Mouse (Mus musculus) spleen, postnatal 14 days (tissue): ENCODE data around the gene Prkcg.
"Not testable (repeated sequence)": the region's sequence is repeated elsewhere in the genome, so short reads cannot be mapped to it uniquely, and the experiment has no call there.

Experiments
- DNase-seq, 2 experiments: peaks; one replicate each; pipeline ENCODE4 v3.0.0; 2021 to 2022; ENCODE audit warnings: low spot score in 2 of 2

The Prkcg gene

DNA sequence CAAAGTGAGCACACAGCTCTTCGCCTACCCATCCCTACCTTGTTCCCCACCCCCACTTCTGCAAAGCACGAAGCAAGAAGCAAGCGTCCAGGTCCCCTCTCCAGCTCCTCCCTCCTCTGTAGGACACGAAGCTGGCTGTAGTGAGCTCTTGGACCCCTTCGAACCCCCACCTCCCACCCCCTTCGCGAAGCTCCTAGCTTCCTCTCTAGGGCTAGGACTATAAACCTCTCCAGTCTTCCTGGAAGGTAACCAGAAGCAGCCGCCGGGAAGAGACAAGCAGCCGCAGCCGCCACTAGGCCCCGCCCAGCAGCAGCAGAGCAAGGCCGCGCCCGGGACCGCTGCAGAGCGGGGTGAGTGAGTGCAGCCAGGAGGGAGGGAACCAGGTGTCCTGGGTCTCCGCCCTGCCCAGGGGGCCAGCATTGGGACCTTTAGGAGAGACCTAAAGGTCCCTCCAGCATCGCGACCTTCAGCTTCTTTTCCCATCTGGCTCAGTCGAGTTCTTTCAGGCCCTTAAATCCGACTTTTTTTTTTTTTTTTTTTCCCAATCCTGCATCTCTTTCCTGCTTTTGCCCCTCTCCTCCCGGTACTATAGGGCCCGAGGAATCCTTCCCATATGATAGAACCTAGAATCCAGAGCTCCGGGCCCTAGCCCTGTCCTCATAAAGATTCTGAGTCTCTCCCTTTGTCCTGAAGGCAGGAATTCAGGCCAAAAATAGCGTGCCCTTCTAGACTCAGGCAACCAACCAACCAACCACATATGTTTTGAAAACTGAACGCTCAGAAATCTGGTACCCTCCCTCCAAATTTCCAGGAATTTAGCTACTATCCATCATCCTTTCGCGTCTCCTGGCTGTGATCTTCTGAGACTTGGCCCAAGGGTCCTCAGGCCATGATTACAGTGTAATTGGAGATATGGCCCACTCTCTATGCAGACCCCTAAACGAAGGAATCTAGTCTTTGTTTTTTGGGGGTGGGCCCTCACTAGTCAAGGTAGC lies at the start of gene Prkcg, which contains the start of gene Myadm:
Gene Prkcg, plus strand, starts transcription at position 204 of the 995 bp plus-strand sequence.
Gene Myadm, plus strand, starts transcription at position 105 of the 995 bp plus-strand sequence.
- peak; percentile 57 to 61 for DNase-seq

DNA sequence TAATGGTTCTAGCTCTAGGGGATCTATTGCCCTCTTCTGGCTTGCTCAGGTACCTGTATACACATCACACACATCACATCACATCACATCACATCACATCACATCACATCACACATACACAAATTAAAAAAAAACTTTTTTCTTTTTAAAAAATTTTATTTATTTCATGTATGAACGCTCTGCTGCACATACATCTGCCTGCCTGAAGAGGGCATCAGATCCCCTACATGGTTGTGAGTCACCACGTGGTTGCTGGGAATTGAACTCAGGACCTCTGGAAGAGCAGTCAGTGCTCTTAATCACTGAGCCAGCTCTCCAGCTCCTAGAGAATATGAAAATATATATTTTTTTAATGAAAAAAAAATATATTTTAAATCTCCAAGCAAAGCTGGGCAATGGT lies 49.8 kb upstream of the Prkcg start:
- DNase-seq, result no peak

DNA sequence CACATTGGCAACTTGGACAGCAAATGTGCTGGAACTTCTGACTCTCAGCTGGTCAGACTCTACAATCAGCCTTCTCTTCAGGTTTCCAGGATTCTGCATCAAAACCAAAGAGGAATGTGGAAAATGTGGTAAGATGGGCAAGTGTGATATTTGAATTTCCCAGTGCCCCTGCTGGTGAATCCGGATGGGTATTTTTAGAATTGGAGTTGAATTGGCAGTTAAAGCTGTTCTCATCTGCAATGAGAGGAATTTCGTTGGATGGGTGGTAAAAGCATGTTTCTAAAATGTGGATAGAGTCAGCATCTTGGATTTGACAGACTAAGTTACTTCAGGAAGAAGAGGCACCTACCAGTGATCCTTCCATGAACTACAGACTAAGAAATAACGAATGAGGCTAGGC lies 28.3 kb upstream of the Prkcg start:
- no peak for DNase-seq

GRCm38 (mm10) chr7:3261446-3261845 lies 27.5 kb upstream of the Prkcg start:
- DNase-seq, result no peak

GRCm38 (mm10) chr7:3262789-3263188 lies 26.2 kb upstream of the Prkcg start:
- DNase-seq, result peak in 1 of 2 experiments; percentile 12

GRCm38 (mm10) chr7:3264390-3265022 lies 24.5 kb upstream of the Prkcg start:
- no peak for DNase-seq

GRCm38 (mm10) chr7:3265311-3265710 lies 23.7 kb upstream of the Prkcg start:
- no peak for DNase-seq

DNA sequence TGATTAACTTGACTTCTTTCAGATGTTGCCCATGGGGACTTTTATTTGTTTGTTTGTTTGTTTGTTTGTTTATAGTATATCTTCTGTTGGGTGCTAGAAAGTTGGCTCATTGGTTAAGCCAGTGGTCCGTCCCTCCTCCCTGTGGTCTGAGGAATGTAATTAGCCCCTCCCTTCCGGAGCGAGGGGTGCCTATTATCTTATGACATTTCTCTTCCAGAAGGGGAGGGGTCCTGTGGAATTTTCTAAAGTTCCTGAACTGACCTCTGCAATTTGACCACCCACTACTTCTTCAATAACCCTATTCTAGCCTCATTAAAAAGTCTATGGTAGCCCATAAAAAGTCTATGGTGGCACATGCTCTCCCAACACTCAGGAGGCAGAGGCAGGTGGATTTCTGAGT lies 21.7 kb upstream of the Prkcg start:
- no peak for DNase-seq

GRCm38 (mm10) chr7:3267888-3268287 lies 21.1 kb upstream of the Prkcg start:
- DNase-seq, result no peak

- no peak for DNase-seq
Observed at GRCm38 (mm10) chr7:3268291-3268690, 20.7 kb upstream of the Prkcg start.

GRCm38 (mm10) chr7:3272206-3272605 lies 16.8 kb upstream of the Prkcg start:
- DNase-seq, result no peak

DNA sequence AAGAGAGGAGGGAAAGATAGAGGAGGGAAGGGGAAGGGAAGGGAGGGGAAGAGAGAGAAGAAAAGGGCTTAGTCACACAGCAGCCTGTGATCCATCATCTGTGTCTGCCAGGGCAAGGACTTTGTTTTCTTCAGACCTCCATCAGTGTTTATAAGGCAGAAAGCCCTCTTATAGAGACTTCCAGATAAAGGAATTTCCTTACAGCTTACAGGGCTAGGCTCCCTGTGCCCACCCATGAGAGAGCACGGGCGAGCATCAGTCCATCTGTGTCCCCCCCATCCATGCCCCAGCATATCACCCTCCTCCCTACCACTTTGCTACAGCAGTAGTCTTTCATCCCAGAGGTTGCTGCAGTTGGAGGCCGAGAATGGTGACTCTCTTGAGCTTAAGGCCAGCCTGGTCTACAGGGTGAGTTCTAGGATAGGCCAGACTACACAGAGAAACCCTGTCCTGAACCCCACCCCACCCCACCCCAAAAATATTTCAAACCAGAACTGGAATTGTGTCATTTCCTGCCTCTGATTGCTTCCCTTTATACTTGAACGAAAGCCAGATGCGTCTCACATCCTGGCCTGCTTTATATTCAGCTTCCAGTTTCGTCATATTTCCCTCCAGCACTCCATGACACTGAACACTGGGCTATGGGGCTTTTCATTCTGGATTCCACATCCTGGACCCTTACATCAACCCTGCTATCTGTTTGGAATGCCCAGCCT lies 13.4 kb upstream of the Prkcg start:
- DNase-seq, result no peak

- DNase-seq, result not testable (repeated sequence)
Observed at GRCm38 (mm10) chr7:3276781-3277180, 12.2 kb upstream of the Prkcg start.

DNA sequence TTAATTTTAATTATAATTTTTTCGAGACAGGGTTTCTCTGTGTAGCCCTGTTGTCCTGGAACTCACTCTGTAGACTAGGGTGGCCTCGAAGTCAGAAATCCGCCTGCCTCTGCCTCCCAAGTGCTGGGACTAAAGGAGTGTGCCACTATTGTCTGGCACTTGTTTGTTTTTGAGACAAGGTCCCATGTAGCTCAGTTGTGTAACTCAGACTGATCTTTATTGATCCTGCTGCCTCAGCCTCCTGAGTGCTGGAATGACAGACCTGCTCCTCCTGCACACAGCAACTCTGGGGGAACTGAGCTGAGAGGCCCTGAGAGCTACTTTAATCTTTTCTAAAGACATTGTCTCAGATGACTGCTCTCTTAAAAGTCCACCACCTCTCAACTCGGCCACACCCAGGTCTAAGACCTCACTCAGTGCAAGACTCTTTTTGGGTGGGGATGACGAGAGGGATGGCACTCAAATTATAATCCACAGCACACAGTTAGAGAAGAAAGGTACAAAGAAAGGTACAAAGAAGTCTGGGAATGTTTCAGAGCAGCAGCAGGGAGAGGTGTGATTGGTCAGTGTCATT lies 8.8 kb upstream of the Prkcg start:
- DNase-seq, result no peak

DNA sequence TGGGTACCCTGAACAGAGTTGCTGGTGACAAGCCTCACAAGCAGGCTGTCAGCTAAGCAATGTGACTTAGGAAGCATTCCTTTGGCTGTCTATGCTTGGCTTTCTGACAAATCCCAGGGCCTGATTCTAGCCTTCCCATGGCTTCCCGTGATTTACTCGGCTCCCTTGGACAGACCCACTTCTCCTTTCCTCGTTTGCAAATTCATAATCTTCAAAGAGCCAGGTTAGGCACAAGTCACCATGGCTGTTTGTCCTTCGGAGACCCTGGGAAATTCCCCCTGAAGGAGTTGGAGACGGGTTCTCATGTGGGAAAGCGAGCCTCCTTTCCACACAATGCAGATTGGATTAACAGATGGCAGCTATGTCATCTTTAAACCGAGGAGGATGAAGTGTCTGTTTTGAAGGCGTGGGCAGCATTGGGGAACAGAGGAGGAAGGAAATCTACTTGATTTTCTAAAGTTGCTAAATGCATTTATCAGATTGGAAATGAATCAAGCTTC lies 8.3 kb upstream of the Prkcg start:
- DNase-seq, result no peak

GRCm38 (mm10) chr7:3281741-3282140 lies 7.2 kb upstream of the Prkcg start:
- DNase-seq, result no peak

DNA sequence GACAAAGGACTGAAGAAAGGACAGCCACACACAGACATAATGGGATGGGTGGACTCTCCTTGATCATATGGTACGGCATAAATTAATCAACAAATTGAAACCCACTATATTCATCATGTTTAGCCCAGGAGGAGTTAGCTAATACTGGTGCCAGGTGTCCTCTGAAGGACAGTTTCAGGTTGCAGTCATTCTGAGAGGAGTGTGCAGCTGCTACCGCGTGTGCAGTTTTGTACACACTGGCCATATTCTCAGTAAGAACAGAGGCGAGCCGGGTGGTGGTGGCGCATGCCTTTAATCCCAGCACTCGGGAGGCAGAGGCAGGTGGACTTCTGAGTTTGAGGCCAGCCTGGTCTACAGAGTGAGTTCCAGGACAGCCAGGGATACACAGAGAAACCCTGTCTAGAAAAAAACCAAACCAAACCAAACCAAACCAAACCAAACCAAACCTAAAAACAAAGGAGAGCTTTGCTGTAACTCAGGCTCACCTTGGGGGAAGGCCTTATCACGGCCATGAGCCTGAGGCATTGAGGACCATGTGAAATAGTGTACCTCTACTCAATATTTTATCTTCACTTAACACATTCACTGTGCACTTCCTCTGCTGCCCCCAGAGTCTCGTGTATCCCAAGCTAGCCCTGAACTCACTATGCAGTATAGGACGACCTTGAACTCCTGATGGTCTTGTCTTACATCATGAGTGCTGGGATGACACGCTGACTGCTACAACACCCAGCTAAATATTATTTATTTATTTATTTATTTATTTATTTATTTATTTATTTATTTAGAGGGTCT lies 5.7 kb upstream of the Prkcg start:
- DNase-seq, result no peak

DNA sequence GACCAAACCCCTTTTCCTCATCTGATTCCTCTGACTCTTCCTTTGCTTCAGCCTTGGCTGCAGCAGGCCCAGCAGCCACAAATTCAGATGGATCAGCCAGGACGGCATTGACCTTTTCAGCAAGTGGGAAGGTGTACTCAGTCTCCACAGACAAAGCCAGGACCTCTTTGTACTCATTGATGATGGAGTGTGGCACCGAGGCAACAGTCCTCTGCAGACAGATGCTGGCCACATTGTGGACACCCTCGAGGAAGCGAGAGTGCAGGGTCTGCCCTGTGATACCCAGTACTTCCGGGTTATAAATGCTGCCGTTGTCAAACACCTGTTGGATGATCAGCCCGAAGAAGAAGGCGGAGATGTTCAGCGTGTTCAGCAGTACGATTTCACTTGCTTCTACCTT lies 4.4 kb upstream of the Prkcg start:
- no peak for DNase-seq

GRCm38 (mm10) chr7:3286036-3286435 lies 2.9 kb upstream of the Prkcg start:
- DNase-seq, result no peak

- no peak for DNase-seq
Observed at GRCm38 (mm10) chr7:3287186-3287585, 1.8 kb upstream of the Prkcg start.
